In genomic region chr11:65806909-65807504, GRCm38 (mm10) we compare ENCODE assay signal across 7 mouse cellular contexts. TPM values are rescaled to one million over a fixed set of nuclear protein-coding genes. Genes with fewer than 3 reads are reported as not detected.
DNase-seq lines count a peak whose midpoint lies in the region; ATAC-seq lines count a peak whose summit lies in the region.

Gene Zkscan6 (plus strand): TSS chr11:65807175.

- peak within 1 kb of the TSS; percentile 80 for H3K9ac ChIP-seq in midbrain, embryonic 13.5 days (replicated peaks)

- peak within 1 kb of the TSS; percentile 88 for H3K27ac ChIP-seq in limb, embryonic 10.5 days
- peak within 1 kb of the TSS; percentile 80 for H3K27ac ChIP-seq in midbrain, embryonic 13.5 days

- peak within 1 kb of the TSS; percentile 63 for H3K4me3 ChIP-seq in limb, embryonic 10.5 days
- peak within 1 kb of the TSS; percentile 88 for H3K4me3 ChIP-seq in midbrain, embryonic 13.5 days (replicated peaks)

- H3K4me2 ChIP-seq in midbrain, embryonic 13.5 days (replicated peaks), result peak within 1 kb of the TSS; percentile 73

- DNase-seq in adrenal gland, adult 8-10 months, result peak; percentile 89
- DNase-seq in embryo, embryonic 9.5 days (ENCODE audit: extremely low spot score), result peak; percentile 98
- DNase-seq in kidney, adult 11 months, result peak; percentile 89
- peak; percentile 96 for DNase-seq in limb, embryonic 10.5 days (ENCODE audit: low spot score)
- peak; percentile 78 for DNase-seq in spleen, adult 12 weeks (ENCODE audit: low spot score)

- H3K9me3 ChIP-seq in limb, embryonic 10.5 days (replicated peaks), result no peaks in the 10 kb centered on the region
- no peaks in the 10 kb centered on the region for H3K9me3 ChIP-seq in midbrain, embryonic 13.5 days

- no peaks in the 10 kb centered on the region for H3K36me3 ChIP-seq in limb, embryonic 10.5 days
- no peaks in the 10 kb centered on the region for H3K36me3 ChIP-seq in midbrain, embryonic 13.5 days

- under 1% methylated on average over 58 of the region's 58 CpGs for WGBS in limb, embryonic 10.5 days
- under 1% methylated on average over 57 of the region's 58 CpGs for WGBS in midbrain, embryonic 13.5 days

- no peaks in the 10 kb centered on the region for H3K27me3 ChIP-seq in limb, embryonic 10.5 days (ENCODE audit: low read depth, poor library complexity, severe bottlenecking)
- 0 out of 2 replicates have a peak, but pooled peaks cover 3% of the 10 kb centered on the region for H3K27me3 ChIP-seq in midbrain, embryonic 13.5 days

- H3K4me1 ChIP-seq in limb, embryonic 10.5 days, result peaks cover 15% of the 10 kb centered on the region; the same call in 1 of the 2 replicates
- H3K4me1 ChIP-seq in midbrain, embryonic 13.5 days (replicated peaks), result peaks cover 27% of the 10 kb centered on the region

- peak; percentile 78 for ATAC-seq in granulocyte monocyte progenitor cell, adult 5-6 weeks (replicated peaks; ENCODE audit: poor library complexity, severe bottlenecking)
- peak; percentile 96 for ATAC-seq in midbrain, embryonic 13.5 days

RNA-seq across cellular contexts. Expression of gene Zkscan6, which starts in this region (rescaled TPM):
- total RNA-seq in adrenal gland, adult 8-10 months (2022), result 10 to 100 TPM; 11.5 to 15.9 (median 13.2) TPM
- total RNA-seq in granulocyte monocyte progenitor cell, adult 5-6 weeks (2014; fragmentation: Nextera tagmentation), result 10.7 and 11.4 TPM in 2 replicates
- 11.4 and 20.8 TPM in 2 replicates for total RNA-seq in granulocyte monocyte progenitor cell, adult 5-6 weeks (2017)
- 9.1 and 10.6 TPM in 2 replicates for polyA plus RNA-seq in limb, embryonic 10.5 days (2016; fragmentation: Nextera tagmentation; extraction: Ambion mirVana)
- 20.0 and 20.5 TPM in 2 replicates for polyA plus RNA-seq in midbrain, embryonic 13.5 days (2015; fragmentation: Nextera tagmentation; extraction: Ambion mirVana)

Comparison
In these comparisons a context has a peak if more than half of its experiments do, and no peak if none do; other contexts are left out.
1. Peak in every context shown above with its lines: DNase-seq, ATAC-seq, H3K4me3 ChIP-seq and H3K27ac ChIP-seq.